Mouse (Mus musculus): ENCODE data around the gene Pard6b.

The Pard6b gene

GRCm38 (mm10) chr2:168059200-168059790 is 21.5 kb upstream of the Pard6b start:
- DNase-seq (ENCODE audit: low read depth, low spot score), result no peak

GRCm38 (mm10) chr2:168063712-168064111 is 17.1 kb upstream of the Pard6b start:
- DNase-seq (ENCODE audit: low read depth, low spot score), result no peak

GRCm38 (mm10) chr2:168065511-168065910 is 15.3 kb upstream of the Pard6b start:
- no peak for DNase-seq (ENCODE audit: low read depth, low spot score)

- DNase-seq (ENCODE audit: low read depth, low spot score), result no peak
Measured at GRCm38 (mm10) chr2:168066783-168067182, 14.0 kb upstream of the Pard6b start.

DNA sequence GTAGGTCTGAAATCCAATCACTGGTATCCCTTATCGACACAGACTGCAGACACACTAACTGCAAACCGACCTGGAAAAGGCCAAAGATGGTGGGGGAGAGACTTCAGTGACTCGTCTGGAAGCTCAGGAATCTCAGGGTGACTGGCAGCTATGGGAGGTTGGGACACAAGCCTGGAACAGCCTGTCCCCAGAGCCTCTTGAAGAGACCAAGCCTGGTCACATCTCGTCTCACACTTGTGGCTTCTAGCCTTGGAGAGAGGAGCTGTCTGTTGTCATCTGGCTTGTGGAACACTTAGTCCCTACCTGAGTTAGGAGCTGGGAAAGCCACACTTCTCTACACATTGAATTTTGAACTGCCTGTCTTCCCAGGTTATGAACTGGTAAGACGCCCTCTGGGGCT is 10.4 kb upstream of the Pard6b start:
- no peak for DNase-seq (ENCODE audit: low read depth, low spot score)

GRCm38 (mm10) chr2:168072436-168073131 is 8.2 kb upstream of the Pard6b start:
- DNase-seq (ENCODE audit: low read depth, low spot score), result no peak

DNA sequence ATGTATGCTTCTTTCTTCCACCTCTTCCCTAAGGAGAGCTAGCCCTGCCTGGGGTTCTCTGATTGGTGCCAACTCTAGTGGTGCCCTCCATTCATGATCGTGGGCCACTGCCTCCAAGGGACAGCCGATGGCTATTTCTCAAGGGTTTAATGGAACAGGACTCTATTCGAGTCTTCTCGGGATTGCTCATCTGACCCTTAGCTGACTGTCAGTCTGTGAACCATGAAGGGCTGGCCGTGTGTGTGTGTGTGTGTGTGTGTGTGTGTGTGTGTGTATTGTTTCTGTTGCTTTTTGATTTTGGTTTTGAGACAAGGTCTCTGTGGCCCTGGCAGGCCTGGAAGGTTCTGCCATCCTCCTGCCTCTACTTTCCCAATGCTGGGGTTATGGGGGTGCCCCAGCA is 7.1 kb upstream of the Pard6b start:
- DNase-seq (ENCODE audit: low read depth, low spot score), result no peak

DNA sequence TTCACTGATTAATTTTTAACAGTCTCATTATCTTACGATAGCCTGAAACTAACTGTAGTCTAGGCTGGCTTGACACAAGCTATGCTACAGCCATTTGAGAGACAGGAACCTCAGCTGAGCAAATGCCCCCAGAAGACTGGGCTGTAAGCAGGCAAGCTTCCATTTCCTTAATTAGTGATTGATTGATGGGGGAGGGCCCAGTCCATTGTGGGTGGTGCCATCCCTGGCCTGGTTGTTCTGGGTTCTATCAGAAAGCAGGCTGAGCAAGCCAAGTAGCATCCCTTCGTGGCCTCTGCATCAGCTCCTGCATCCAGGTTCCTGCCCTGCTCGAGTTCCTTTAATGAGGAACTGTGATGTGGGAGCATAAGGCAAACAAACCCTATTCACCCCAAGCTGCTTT is 6.3 kb upstream of the Pard6b start:
- no peak for DNase-seq (ENCODE audit: low read depth, low spot score)

DNA sequence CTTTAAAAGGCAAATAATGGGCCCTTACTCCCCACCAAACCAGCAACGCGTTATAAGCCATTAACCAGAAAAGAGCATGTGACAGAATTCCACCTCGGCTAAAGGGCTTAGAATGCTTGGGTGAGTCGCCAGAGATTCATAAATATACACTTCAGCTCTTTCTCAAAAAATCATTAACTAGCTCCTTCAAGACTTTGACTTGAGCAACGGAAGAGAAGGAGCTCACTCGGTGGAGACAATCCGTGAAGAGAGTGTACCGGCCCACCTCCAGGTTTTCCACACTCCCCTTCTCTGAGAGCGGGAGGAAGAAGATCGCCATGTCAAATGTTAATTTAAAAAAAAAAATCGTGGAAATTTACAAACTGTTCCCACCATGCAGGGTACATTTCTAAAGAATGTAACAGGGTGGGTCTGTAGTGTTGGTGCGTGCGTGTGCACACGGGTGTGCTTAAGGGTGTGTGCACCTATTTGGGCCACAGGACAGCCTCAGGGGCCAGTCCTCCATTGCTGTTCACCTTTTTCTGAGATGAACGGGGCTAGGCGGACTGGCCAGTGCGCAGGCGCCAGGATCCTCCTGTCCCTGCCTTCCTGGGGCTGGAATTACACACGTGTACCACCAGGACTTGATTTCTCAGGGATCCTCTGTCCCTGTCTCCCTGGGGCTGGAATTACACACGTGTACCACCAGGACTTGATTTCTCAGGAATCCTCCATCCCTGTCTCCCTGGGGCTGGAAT is 3.8 kb upstream of the Pard6b start:
- no peak for DNase-seq (ENCODE audit: low read depth, low spot score)

GRCm38 (mm10) chr2:168078107-168078830 is 2.5 kb upstream of the Pard6b start:
- DNase-seq (ENCODE audit: low read depth, low spot score), result no peak

GRCm38 (mm10) chr2:168081299-168081932 is 612 bp downstream of the Pard6b start:
- no peak for DNase-seq (ENCODE audit: low read depth, low spot score)

DNA sequence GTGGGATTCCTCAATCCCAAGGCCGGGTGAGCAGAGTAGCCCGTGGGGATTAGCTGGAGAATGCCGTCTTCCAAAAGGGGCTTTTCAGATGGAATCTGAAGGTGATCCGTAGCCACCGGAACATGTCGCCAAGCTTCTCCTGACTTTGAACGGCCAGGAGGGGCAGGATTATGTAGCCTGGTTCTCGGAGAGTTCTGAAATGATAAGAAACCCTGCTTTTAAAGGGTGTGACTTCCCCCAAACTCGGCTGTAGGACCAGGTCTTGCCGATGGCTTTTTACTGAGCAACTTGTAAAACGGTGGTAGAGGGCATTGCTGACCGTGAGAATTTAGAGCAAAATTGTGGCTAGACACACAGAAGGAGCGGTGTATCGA is 1.1 kb downstream of the Pard6b start:
- no peak for DNase-seq (ENCODE audit: low read depth, low spot score)

DNA sequence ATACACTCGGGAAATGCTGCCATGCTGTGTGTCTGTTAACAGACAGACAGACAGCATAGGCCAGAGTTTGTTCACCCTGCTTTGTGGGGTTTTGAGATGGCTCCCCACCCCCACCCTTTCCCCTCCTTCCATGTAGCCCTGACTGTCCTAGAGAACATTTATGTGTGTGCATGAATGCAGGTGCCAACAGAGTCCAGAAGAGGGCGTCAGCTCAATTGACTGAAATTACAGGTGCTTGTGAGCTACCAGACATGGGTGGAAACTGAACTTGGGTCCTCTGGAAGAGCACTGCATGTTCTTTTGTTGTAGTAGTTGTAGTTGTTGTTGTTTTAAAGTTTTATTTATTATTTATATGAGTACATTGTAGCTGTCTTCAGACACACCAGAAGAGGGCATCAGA is 2.8 kb downstream of the Pard6b start:
- no peak for DNase-seq (ENCODE audit: low read depth, low spot score)

DNA sequence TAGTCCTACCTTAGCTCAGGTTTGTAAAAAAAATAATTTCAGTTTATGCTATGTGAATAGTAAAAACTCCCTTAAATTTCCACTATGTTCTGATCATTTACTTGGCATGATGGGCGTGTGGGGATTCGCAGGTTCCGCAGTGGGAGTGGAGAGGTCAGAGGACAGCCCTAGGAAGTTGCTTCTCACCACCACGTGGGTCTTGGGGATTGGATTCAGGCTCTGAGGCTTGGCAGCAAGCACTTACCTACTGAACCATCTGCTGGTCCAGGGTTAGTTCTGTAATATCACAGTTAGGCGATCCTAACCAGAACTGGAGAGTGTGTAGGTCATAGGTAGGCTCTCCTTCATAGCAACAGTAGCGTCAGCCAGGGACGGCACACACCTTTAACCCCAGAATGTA is 3.4 kb downstream of the Pard6b start:
- DNase-seq (ENCODE audit: low read depth, low spot score), result no peak

GRCm38 (mm10) chr2:168085621-168086265 is 4.9 kb downstream of the Pard6b start:
- no peak for DNase-seq (ENCODE audit: low read depth, low spot score)

DNA sequence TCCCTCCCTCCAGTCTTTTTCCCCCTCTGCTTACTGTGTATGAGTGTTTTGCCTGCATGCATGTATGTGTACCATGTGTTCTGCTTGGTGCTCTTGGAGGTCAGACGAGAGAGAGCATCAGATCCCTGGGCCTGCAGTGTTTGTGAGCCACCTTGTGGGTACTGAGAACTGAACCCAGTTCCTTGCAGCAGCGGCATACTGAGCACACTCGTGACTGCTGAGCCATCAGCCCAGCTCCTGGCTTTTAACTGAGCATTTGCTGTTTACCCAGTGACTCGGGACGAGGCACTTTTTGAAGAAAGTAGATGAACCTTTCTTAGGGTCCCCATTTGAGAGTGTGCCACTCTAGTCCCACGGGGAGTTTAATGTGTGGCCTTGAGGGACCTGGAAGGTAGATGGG is 5.5 kb downstream of the Pard6b start:
- DNase-seq (ENCODE audit: low read depth, low spot score), result no peak

DNA sequence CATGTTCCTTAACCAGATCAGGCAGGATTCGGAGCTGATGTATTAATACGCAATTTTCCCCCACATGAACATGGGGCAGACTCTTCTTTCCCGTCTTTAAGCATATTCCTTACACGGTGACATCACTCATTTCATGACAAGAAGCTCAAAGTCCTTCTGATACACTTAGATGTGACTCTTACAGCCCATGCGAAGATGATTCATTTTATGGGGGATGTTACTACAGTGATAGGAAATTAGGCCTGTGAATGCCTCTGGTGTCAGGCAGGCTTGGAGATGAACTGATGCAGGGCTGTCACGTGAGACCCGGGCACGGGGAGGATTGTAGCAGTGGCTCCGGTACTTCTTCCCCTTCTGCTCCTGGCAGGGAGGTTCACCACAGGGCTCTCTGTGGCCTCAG is 6.0 kb downstream of the Pard6b start:
- no peak for DNase-seq (ENCODE audit: low read depth, low spot score)

DNA sequence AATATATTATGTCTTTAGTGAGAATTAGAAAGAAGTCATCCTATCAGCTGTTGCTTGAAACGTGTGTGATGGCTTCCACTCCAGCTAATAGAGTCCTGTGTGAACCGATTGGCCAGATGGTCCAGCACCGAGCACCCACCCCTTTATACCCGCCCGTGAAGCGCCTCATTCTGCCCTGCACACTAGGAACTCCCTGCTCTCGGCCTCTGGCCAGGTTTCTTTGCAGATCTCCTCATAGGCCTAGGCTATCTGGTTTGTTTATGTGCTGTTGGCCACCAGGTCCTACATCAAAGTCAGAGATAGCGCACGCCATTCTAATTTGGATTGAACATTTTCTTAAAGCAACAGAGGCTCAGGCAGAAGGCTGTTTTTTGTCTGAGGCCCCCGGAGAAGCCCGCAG is 10.8 kb downstream of the Pard6b start:
- no peak for DNase-seq (ENCODE audit: low read depth, low spot score)

- DNase-seq (ENCODE audit: low read depth, low spot score), result no peak
Measured at GRCm38 (mm10) chr2:168093077-168093476, 12.3 kb downstream of the Pard6b start.

DNA sequence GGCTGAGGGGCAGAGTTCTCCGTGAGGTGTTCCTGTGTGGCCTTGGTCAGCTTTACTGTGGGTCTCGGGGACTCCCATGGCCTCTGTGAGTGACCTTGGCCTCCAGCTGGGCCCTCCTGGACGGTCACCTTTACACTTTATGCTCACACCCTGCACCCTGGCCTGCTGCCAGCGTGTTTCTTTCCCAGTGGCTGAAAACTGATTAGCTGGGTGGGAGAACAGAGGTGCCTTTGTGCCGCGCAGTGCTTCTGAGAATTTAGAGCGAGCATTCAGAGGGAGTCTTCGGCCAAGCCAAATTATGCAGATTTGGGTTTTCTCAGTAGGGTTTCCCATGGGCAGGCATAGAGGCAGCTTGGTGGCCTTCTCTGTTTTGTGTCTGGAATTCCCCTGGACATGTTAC is 14.3 kb downstream of the Pard6b start:
- DNase-seq (ENCODE audit: low read depth, low spot score), result no peak

DNA sequence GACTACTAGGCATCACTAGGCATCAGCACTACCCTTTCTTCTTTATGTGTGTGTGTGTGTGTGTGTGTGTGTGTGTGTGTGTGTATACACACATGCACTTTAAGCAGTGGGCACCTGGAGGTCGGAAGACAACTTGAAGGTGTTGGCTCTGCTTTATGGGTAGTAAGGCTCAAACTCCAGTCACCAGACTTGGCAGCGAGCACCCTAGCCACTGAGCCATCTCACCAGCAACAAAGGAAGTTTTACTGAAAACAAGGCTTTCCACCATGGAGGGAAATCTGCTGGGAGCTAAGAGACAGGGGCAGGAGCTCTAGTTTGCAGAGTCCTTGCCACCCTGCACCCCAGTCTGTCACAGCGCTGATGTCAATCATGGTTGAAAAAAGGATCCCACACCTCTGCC is 15.7 kb downstream of the Pard6b start:
- DNase-seq (ENCODE audit: low read depth, low spot score), result no peak
